Mouse (Mus musculus) erythroblast, adult 5-6 weeks (primary cell): ENCODE results near the gene Rinl. TPM values are rescaled to one million over a fixed set of nuclear protein-coding genes. Genes with fewer than 3 reads are reported as not detected.

Experiments used
- ATAC-seq: replicated peaks from 2 replicates; pipeline ENCODE4 v1.8.0; 2016; ENCODE audit warnings: moderate number of reproducible peaks, mild to moderate bottlenecking, moderate TSS enrichment, inconsistent platforms; ENCODE audit not compliant: poor library complexity, low FRiP score, severe bottlenecking
- total RNA-seq, 2 experiments: library from RNA; stranded (forward) in 1 of 2; stranded (reverse) in 1 of 2; fragments of 150-400 nt in 1 of 2; fragments of 200-764, 138-1000 nt in 1 of 2; gene quantifications; 2 replicates each; pipeline versions ENCODE4 v1.2.3 to v1.2.4; 2015 to 2017; ENCODE audit warnings: low replicate concordance in 2 of 2

Rinl gene
- 21.1 and 25.0 TPM in 2 replicates for total RNA-seq (2015; ENCODE audit: low replicate concordance)
- total RNA-seq (2017; ENCODE audit: low replicate concordance) = 9.9 and 13.4 TPM in 2 replicates

- no peak for ATAC-seq
Measured at GRCm38 (mm10) chr7:28788307-28789195, at the start of gene Rinl. Rinl (plus strand) TSS chr7:28788969.

GRCm38 (mm10) chr7:28739829-28740228 is 48.9 kb upstream of the Rinl start:
- ATAC-seq = no peak

- 0 out of 2 replicates have a peak, but pooled peaks have one; percentile 2 for ATAC-seq
Measured at GRCm38 (mm10) chr7:28740949-28741348, 47.8 kb upstream of the Rinl start.

- ATAC-seq = peak; percentile 26
Measured at GRCm38 (mm10) chr7:28741368-28741708, 47.4 kb upstream of the Rinl start.

GRCm38 (mm10) chr7:28741709-28742438 is 46.9 kb upstream of the Rinl start, which contains the start of the genes Mrps12 and Sars2:
Mrps12 (minus strand) TSS chr7:28741820.
Sars2 (plus strand) TSS chr7:28741992.
- ATAC-seq = peak; percentile 95

- ATAC-seq = no peak
Measured at GRCm38 (mm10) chr7:28749935-28750334, 38.8 kb upstream of the Rinl start.

GRCm38 (mm10) chr7:28756079-28756478 is 32.7 kb upstream of the Rinl start, which contains the start of gene Ccer2:
Ccer2 (plus strand) TSS chr7:28756174.
- no peak for ATAC-seq

GRCm38 (mm10) chr7:28758623-28759022 is 30.1 kb upstream of the Rinl start:
- ATAC-seq = no peak

- no peak for ATAC-seq
Measured at GRCm38 (mm10) chr7:28761907-28762306, 26.9 kb upstream of the Rinl start.

GRCm38 (mm10) chr7:28765211-28765610 is 23.6 kb upstream of the Rinl start:
- ATAC-seq = no peak

- ATAC-seq = peak; percentile 94
Measured at GRCm38 (mm10) chr7:28766173-28766879, 22.4 kb upstream of the Rinl start, which contains the start of gene Sirt2. Sirt2 (plus strand) TSS chr7:28766735.

GRCm38 (mm10) chr7:28766910-28767309 is 21.9 kb upstream of the Rinl start:
- no peak for ATAC-seq

- no peak for ATAC-seq
Measured at GRCm38 (mm10) chr7:28767462-28767965, 21.3 kb upstream of the Rinl start, which contains the start of gene Nfkbib. Nfkbib (minus strand) TSS chr7:28767512.

- ATAC-seq = no peak
Measured at GRCm38 (mm10) chr7:28769414-28769958, 19.3 kb upstream of the Rinl start.

- 0 out of 2 replicates have a peak, but pooled peaks have one; percentile 16 for ATAC-seq
Measured at GRCm38 (mm10) chr7:28770309-28770708, 18.5 kb upstream of the Rinl start.

- no peak for ATAC-seq
Measured at GRCm38 (mm10) chr7:28771867-28772266, 16.9 kb upstream of the Rinl start.

- ATAC-seq = no peak
Measured at GRCm38 (mm10) chr7:28773163-28773562, 15.6 kb upstream of the Rinl start.

GRCm38 (mm10) chr7:28774164-28774563 is 14.6 kb upstream of the Rinl start:
- ATAC-seq = no peak

- no peak for ATAC-seq
Measured at GRCm38 (mm10) chr7:28775129-28775528, 13.6 kb upstream of the Rinl start.
